9 mouse cellular contexts compared by ENCODE assay signal in the genomic region with DNA sequence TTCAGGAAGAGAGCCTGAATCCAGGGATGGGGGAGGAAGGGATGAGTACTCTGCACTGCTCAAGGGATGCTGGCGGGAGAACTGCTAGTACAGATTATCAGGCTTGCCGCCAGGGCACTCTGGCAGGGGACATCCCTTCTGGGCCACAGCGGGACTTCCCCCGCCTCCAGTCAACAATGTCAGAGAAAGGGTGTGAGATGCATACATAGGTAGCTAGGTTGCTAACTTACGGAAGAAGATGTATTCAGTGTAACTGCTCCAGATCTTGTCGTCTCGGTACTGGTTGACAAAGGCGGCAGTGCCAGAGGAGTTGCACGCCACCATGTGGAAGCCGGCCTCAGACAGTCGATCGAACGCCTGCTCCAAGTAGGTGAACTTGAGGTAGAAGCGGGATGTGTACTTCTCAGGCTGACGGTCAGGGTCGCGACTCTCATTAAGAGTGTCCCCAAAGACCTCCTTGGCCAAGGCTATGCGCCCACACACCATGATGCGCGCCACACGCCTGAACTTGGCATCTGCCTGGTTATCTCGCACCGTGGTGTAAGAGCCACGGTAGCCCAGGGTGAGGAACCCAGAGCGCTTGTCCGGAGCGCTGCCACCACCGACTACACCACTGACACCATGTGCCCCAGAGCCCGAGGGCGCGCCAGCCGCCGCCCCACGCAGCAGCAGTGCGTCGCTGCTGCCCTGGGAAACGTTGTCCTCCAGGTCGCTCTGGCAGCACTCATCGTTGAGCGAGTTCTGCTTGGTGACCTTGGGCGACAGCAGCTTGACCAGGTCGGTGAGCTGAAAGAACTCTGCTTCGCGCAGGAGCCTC. TPM values are rescaled to one million over a fixed set of nuclear protein-coding genes. Genes with fewer than 3 reads are reported as not detected.
A peak's percentile ranks its signal among the peaks of the same experiment; 100 is the strongest.
DNase-seq lines count a peak whose midpoint lies in the region; ATAC-seq and TF ChIP-seq lines count a peak whose summit lies in the region.
"Had no signal": no experiment of that assay in that cellular context is flagged by ENCODE, and none has a peak within 500 bp of the region (broad histone marks: within the 10 kb centered on the region; RNA-seq: fewer than 3 reads in every experiment).

No protein-coding gene starts in this region.

- ATAC-seq in heart, embryonic 11.5 days (replicated peaks; ENCODE audit: insufficient number of reproducible peaks, low FRiP score, low TSS enrichment), result 0 out of 2 replicates have a peak, but pooled peaks have one; percentile 31
- ATAC-seq in limb, embryonic 11.5 days (ENCODE audit: insufficient number of reproducible peaks, low FRiP score, low TSS enrichment, low read depth), result peak; percentile 37
- peak; percentile 56 for ATAC-seq in midbrain, postnatal 0 days (ENCODE audit: low FRiP score)

- H3K9me3 ChIP-seq in heart, embryonic 11.5 days (replicated peaks; ENCODE audit: control insufficient read depth, low read length), result no peaks in the 10 kb centered on the region
- H3K9me3 ChIP-seq in limb, embryonic 11.5 days (ENCODE audit: control insufficient read depth, low read length), result no peaks in the 10 kb centered on the region
- no peaks in the 10 kb centered on the region for H3K9me3 ChIP-seq in midbrain, postnatal 0 days (ENCODE audit: low read length)

- no peaks in the 10 kb centered on the region for H3K36me3 ChIP-seq in heart, embryonic 11.5 days (ENCODE audit: control insufficient read depth, insufficient read depth, low read length)
- H3K36me3 ChIP-seq in limb, embryonic 11.5 days (ENCODE audit: control insufficient read depth, insufficient read depth, low read length), result no peaks in the 10 kb centered on the region
- H3K36me3 ChIP-seq in midbrain, postnatal 0 days (ENCODE audit: insufficient read depth, low read length), result no peaks in the 10 kb centered on the region

- peak overlapping the region; percentile 59 for H3K4me3 ChIP-seq in heart, embryonic 11.5 days (ENCODE audit: low read depth, low read length)
- H3K4me3 ChIP-seq in limb, embryonic 11.5 days (ENCODE audit: low read depth, low read length), result peak overlapping the region; percentile 53
- H3K4me3 ChIP-seq in midbrain, postnatal 0 days (ENCODE audit: low read depth, low read length), result peak overlapping the region; percentile 79

- no peaks in the 10 kb centered on the region; the same call in 1 of the 2 replicates for H3K4me1 ChIP-seq in heart, embryonic 11.5 days (ENCODE audit: control insufficient read depth, insufficient read depth, low read length)
- H3K4me1 ChIP-seq in limb, embryonic 11.5 days (ENCODE audit: control insufficient read depth, insufficient read depth, low read length), result 0 out of 2 replicates have a peak, but pooled peaks cover 5% of the 10 kb centered on the region
- no peaks in the 10 kb centered on the region for H3K4me1 ChIP-seq in midbrain, postnatal 0 days (ENCODE audit: insufficient read depth, low read length)

- TF ChIP-seq CTCF in midbrain, postnatal 0 days (IDR thresholded peaks at IDR 0.05), result peak; percentile 77

- WGBS in heart, embryonic 11.5 days (ENCODE audit: insufficient replicate concordance), result 2% methylated on average over 44 of the region's 44 CpGs
- 2% methylated on average over 43 of the region's 44 CpGs for WGBS in limb, embryonic 11.5 days
- under 1% methylated on average over 44 of the region's 44 CpGs for WGBS in midbrain, postnatal 0 days

- H3K9ac ChIP-seq in heart, embryonic 11.5 days (ENCODE audit: low read depth, low read length), result peak overlapping the region; percentile 43; the same call in 1 of the 2 replicates
- H3K9ac ChIP-seq in limb, embryonic 11.5 days (ENCODE audit: low read length), result no peak overlapping the region; the same call in 1 of the 2 replicates
- H3K9ac ChIP-seq in midbrain, postnatal 0 days (replicated peaks; ENCODE audit: low read length, poor library complexity, severe bottlenecking), result peak overlapping the region; percentile 67
- H3K9ac ChIP-seq: liver, embryonic 14.5 days had no signal

- peak overlapping the region; percentile 89 for H3K4me2 ChIP-seq in heart, embryonic 11.5 days
- H3K4me2 ChIP-seq in limb, embryonic 11.5 days (ENCODE audit: low read depth, severe bottlenecking), result peak overlapping the region; percentile 83
- peak overlapping the region; percentile 77 for H3K4me2 ChIP-seq in midbrain, postnatal 0 days (ENCODE audit: low read depth, low read length, poor library complexity, severe bottlenecking)

- H3K27me3 ChIP-seq in heart, embryonic 11.5 days (ENCODE audit: control insufficient read depth, insufficient read depth, low read length), result peaks cover 16% of the 10 kb centered on the region
- peaks cover 16% of the 10 kb centered on the region for H3K27me3 ChIP-seq in limb, embryonic 11.5 days (ENCODE audit: control insufficient read depth, insufficient read depth, low read length)
- peaks cover 3% of the 10 kb centered on the region; the same call in 1 of the 2 replicates for H3K27me3 ChIP-seq in midbrain, postnatal 0 days (ENCODE audit: insufficient read depth, low read length)

- DNase-seq in gastrocnemius, postnatal 10 days, result peak; percentile 7
- DNase-seq in gastrocnemius, adult 18-20 months (ENCODE audit: low spot score), result no peak
- DNase-seq in embryo, embryonic 11 days, result peak; percentile 60
- peak; percentile 6 for DNase-seq in kidney, adult 9 months
- DNase-seq in limb, embryonic 11.5 days (ENCODE audit: low spot score), result peak; percentile 53
- DNase-seq in midbrain, postnatal 0 days (ENCODE audit: low spot score), result peak; percentile 83
- DNase-seq in spleen, postnatal 4 days (ENCODE audit: low spot score in 2 of 2), result no peak

- no peak overlapping the region for H3K27ac ChIP-seq in heart, embryonic 11.5 days (ENCODE audit: low read depth, low read length)
- no peak overlapping the region for H3K27ac ChIP-seq in limb, embryonic 11.5 days (replicated peaks; ENCODE audit: low read depth, low read length)
- peak overlapping the region; percentile 58; the same call in 1 of the 2 replicates for H3K27ac ChIP-seq in midbrain, postnatal 0 days (ENCODE audit: low read depth, low read length)
- H3K27ac ChIP-seq: liver, embryonic 14.5 days had no signal

RNA-seq across cellular contexts. Expression of gene Kctd8, which starts 1.2 kb away (rescaled TPM):
- under 1 TPM; 0.16 to 0.25 TPM for total RNA-seq in gastrocnemius, postnatal 10 days (2021)
- total RNA-seq in gastrocnemius, adult 18-20 months (2021), result not detected
- polyA plus RNA-seq in heart, embryonic 11.5 days (2014; fragmentation: Nextera tagmentation; extraction: Ambion mirVana), result 0.80 and 0.82 TPM in 2 replicates
- polyA plus RNA-seq in limb, embryonic 11.5 days (2014; fragmentation: Nextera tagmentation; extraction: Ambion mirVana), result 0.84 and 1.1 TPM in 2 replicates
- total RNA-seq in midbrain, postnatal 0 days (2014; rRNA removed), result 57.3 and 58.6 TPM in 2 replicates
- polyA plus RNA-seq in midbrain, postnatal 0 days (2015; fragmentation: Nextera tagmentation; extraction: Ambion mirVana), result 32.8 and 33.5 TPM in 2 replicates
- polyA plus RNA-seq: liver, embryonic 14.5 days had no signal

Comparison
In these comparisons a context has a peak if more than half of its experiments do, and no peak if none do; other contexts are left out.
1. DNase-seq: peak in gastrocnemius, postnatal 10 days (single experiment), embryo, embryonic 11 days (single experiment), kidney, adult 9 months (single experiment), limb, embryonic 11.5 days (single experiment) and midbrain, postnatal 0 days (single experiment); none in gastrocnemius, adult 18-20 months (single experiment) and spleen, postnatal 4 days (0 of 2).
2. RNA of gene Kctd8, which starts 1.2 kb away (total RNA-seq): 57.3 to 58.6 TPM in midbrain, postnatal 0 days; 0.16 to 0.25 TPM in gastrocnemius, postnatal 10 days and not detected in gastrocnemius, adult 18-20 months; every median in the first group is over 10 times any median in the second.
3. Peak in every context shown above with its lines, with median percentiles within 50 percentile points of each other: ATAC-seq, H3K4me2 ChIP-seq and H3K4me3 ChIP-seq.